Mouse (Mus musculus): Measurements from ENCODE around the gene Dad1.

Gene Dad1

GRCm38 (mm10) chr14:54225725-54226124, 28.2 kb downstream of the Dad1 start:
- no peak for DNase-seq (ENCODE audit: low read depth, low spot score)

- DNase-seq (ENCODE audit: low read depth, low spot score) = no peak
Measured at GRCm38 (mm10) chr14:54224484-54225467, 29.1 kb downstream of the Dad1 start.

- no peak for DNase-seq (ENCODE audit: low read depth, low spot score)
Measured at GRCm38 (mm10) chr14:54224064-54224417, 29.9 kb downstream of the Dad1 start.

- DNase-seq (ENCODE audit: low read depth, low spot score) = no peak
Measured at GRCm38 (mm10) chr14:54223315-54224063, 30.4 kb downstream of the Dad1 start.

- no peak for DNase-seq (ENCODE audit: low read depth, low spot score)
Measured at GRCm38 (mm10) chr14:54222289-54222727, 31.6 kb downstream of the Dad1 start.

GRCm38 (mm10) chr14:54221641-54222040, 32.3 kb downstream of the Dad1 start:
- no peak for DNase-seq (ENCODE audit: low read depth, low spot score)

GRCm38 (mm10) chr14:54220726-54221494, 33.0 kb downstream of the Dad1 start:
- DNase-seq (ENCODE audit: low read depth, low spot score) = no peak

GRCm38 (mm10) chr14:54219849-54220248, 34.1 kb downstream of the Dad1 start:
- no peak for DNase-seq (ENCODE audit: low read depth, low spot score)

- no peak for DNase-seq (ENCODE audit: low read depth, low spot score)
Measured at GRCm38 (mm10) chr14:54219256-54219655, 34.6 kb downstream of the Dad1 start.

- DNase-seq (ENCODE audit: low read depth, low spot score) = peak; percentile 42
Measured at GRCm38 (mm10) chr14:54218721-54219120, 35.2 kb downstream of the Dad1 start.

- DNase-seq (ENCODE audit: low read depth, low spot score) = no peak
Measured at GRCm38 (mm10) chr14:54218233-54218632, 35.7 kb downstream of the Dad1 start.

- DNase-seq (ENCODE audit: low read depth, low spot score) = no peak
Measured at GRCm38 (mm10) chr14:54216126-54216525, 37.8 kb downstream of the Dad1 start.

GRCm38 (mm10) chr14:54214901-54215300, 39.0 kb downstream of the Dad1 start:
- no peak for DNase-seq (ENCODE audit: low read depth, low spot score)

GRCm38 (mm10) chr14:54214477-54214876, 39.4 kb downstream of the Dad1 start:
- no peak for DNase-seq (ENCODE audit: low read depth, low spot score)

- DNase-seq (ENCODE audit: low read depth, low spot score) = no peak
Measured at GRCm38 (mm10) chr14:54213734-54214133, 40.2 kb downstream of the Dad1 start.

GRCm38 (mm10) chr14:54211755-54212154, 42.1 kb downstream of the Dad1 start:
- no peak for DNase-seq (ENCODE audit: low read depth, low spot score)

- DNase-seq (ENCODE audit: low read depth, low spot score) = no peak
Measured at GRCm38 (mm10) chr14:54211199-54211598, 42.7 kb downstream of the Dad1 start.

- DNase-seq (ENCODE audit: low read depth, low spot score) = no peak
Measured at GRCm38 (mm10) chr14:54210401-54210800, 43.5 kb downstream of the Dad1 start.

- no peak for DNase-seq (ENCODE audit: low read depth, low spot score)
Measured at GRCm38 (mm10) chr14:54209932-54210331, 44.0 kb downstream of the Dad1 start.

GRCm38 (mm10) chr14:54208741-54209140, 45.2 kb downstream of the Dad1 start:
- DNase-seq (ENCODE audit: low read depth, low spot score) = no peak

GRCm38 (mm10) chr14:54207924-54208323, 46.0 kb downstream of the Dad1 start:
- no peak for DNase-seq (ENCODE audit: low read depth, low spot score)
